Mouse (Mus musculus): ENCODE data around the gene Etnk2. TPM values are rescaled to one million over a fixed set of nuclear protein-coding genes. Genes with fewer than 3 reads are reported as not detected.

Gene Etnk2
- total RNA-seq, 2 experiments from 2014 or later: 0.82 to 1.1 TPM

Other genes with a start within 250 kb of the Etnk2 start
- 10 to 100 TPM; 38.2 to 42.1 TPM for gene Ppp1r15b, start 232.4 kb upstream of the Etnk2 start, total RNA-seq (2021)
- gene Plekha6, start 199.4 kb upstream of the Etnk2 start, total RNA-seq (2021): 10 to 100 TPM; 58.1 to 68.9 TPM
- not detected for gene Golt1a, start 53.8 kb upstream of the Etnk2 start, total RNA-seq (2021)
- gene Kiss1, start 41.7 kb upstream of the Etnk2 start, total RNA-seq (2021): not detected
- gene Ren1, start 13.1 kb upstream of the Etnk2 start, total RNA-seq (2021): under 1 TPM; 0.22 TPM
- gene Sox13, start 60.8 kb downstream of the Etnk2 start, total RNA-seq (2021): 10 to 100 TPM; 29.6 to 33.4 TPM
- gene Snrpe, start 246.7 kb downstream of the Etnk2 start, total RNA-seq (2021): 100 to 1,000 TPM; 101 to 123 TPM